Mouse (Mus musculus) myocyte (in vitro differentiated cells): ENCODE results near the gene Zfp93.

Experiments used
- CEBPB ChIP-seq: IDR thresholded peaks from 2 replicates; pipeline ENCODE4 v1.6.1; 2011; ENCODE audit warnings: mild to moderate bottlenecking, moderate library complexity; ENCODE audit not compliant: poor library complexity, insufficient read depth, severe bottlenecking
- E2F4 ChIP-seq: IDR thresholded peaks from one replicate; pipeline ENCODE4 v1.6.1; 2011; ENCODE audit warnings: mild to moderate bottlenecking, control low read depth, moderate library complexity; ENCODE audit not compliant: insufficient read depth
- MAX ChIP-seq: IDR thresholded peaks from one replicate; pipeline ENCODE4 v1.6.1; 2011; ENCODE audit warnings: low read depth, mild to moderate bottlenecking, control low read depth
- MYOD1 ChIP-seq, 3 experiments: IDR thresholded peaks; one replicate each; pipeline ENCODE4 v1.6.1; 2011; ENCODE audit warnings: control low read depth in 2 of 3, low read depth in 2 of 3, mild to moderate bottlenecking in 2 of 3, moderate library complexity in 1 of 3; ENCODE audit not compliant: insufficient read length in 2 of 3, control insufficient read depth in 1 of 3
- MYOG ChIP-seq, 3 experiments: IDR thresholded peaks; one replicate each; pipeline ENCODE4 v1.6.1; 2011; ENCODE audit warnings: control low read depth in 2 of 3, low read depth in 2 of 3, mild to moderate bottlenecking in 2 of 3; ENCODE audit not compliant: insufficient read length in 2 of 3, control insufficient read depth in 1 of 3, insufficient read depth in 1 of 3
- POLR2A ChIP-seq: IDR thresholded peaks from one replicate; pipeline ENCODE4 v1.6.1; 2011; ENCODE audit warnings: low read depth, mild to moderate bottlenecking, control low read depth, moderate library complexity; ENCODE audit not compliant: insufficient read length
- TCF3 ChIP-seq: IDR thresholded peaks from one replicate; pipeline ENCODE4 v1.6.1; 2011; ENCODE audit warnings: low read depth, control low read depth; ENCODE audit not compliant: insufficient read length
- USF1 ChIP-seq: IDR thresholded peaks from one replicate; pipeline ENCODE4 v1.6.1; 2011; ENCODE audit warnings: low read depth, mild to moderate bottlenecking, control low read depth, moderate library complexity

DNA sequence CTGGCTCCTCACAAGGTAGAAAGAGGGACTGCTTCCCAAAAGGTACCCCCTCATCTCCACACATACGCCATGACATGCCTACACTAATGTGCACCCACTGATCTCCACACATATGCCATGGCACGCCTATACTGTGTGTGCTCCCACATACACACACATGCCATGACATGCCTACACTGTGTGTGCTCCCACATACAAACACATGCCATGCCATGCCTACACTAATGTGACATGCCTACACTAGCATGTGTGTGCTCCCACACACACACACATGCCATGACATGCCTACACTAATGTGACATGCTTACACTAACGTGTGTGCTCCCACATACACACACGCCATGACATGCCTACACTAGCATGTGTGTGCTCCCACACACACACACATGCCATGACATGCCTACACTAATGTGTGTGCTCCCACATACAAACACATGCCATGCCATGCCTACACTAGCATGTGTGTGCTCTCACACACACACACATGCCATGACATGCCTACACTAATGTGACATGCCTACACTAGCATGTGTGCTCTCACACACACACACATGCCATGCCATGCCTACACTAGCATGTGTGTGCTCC, 20.0 kb downstream of the Zfp93 start:
- no peak for TF ChIP-seq POLR2A
- no peak for TF ChIP-seq USF1
- no peak for TF ChIP-seq E2F4
- no peak for TF ChIP-seq MAX
- no peak for TF ChIP-seq MYOD1 (IDR thresholded peaks at IDR 0.05; ENCODE audit: control insufficient read depth in 1 of 3, insufficient read length in 2 of 3, low read depth in 2 of 3)
- no peak for TF ChIP-seq MYOG (IDR thresholded peaks at IDR 0.05; ENCODE audit: control insufficient read depth in 1 of 3, insufficient read depth in 1 of 3, insufficient read length in 2 of 3, low read depth in 2 of 3)
- TF ChIP-seq TCF3 = no peak
- TF ChIP-seq CEBPB = no peak
